Mouse (Mus musculus) B cell, adult 2 months (primary cell): ENCODE results near the gene Pnpt1.

Source experiments
- DNase-seq, 2 experiments: peaks; one replicate each; pipeline ENCODE4 v3.0.0; 2022

The Pnpt1 gene

GRCm38 (mm10) chr11:29130385-29131355, at the start of gene Pnpt1:
Gene Pnpt1, plus strand, starts transcription at chr11:29130744.
- DNase-seq = peak; percentile 87 to 88

- no peak for DNase-seq
These were observed 38.1 kb upstream of the Pnpt1 start for GRCm38 (mm10) chr11:29092403-29092802.

- DNase-seq = no peak
These were observed 31.6 kb upstream of the Pnpt1 start for GRCm38 (mm10) chr11:29098926-29099325.

- peak in 1 of 2 experiments; percentile 24 for DNase-seq
These were observed 621 bp upstream of the Pnpt1 start for GRCm38 (mm10) chr11:29129862-29130384.

DNA sequence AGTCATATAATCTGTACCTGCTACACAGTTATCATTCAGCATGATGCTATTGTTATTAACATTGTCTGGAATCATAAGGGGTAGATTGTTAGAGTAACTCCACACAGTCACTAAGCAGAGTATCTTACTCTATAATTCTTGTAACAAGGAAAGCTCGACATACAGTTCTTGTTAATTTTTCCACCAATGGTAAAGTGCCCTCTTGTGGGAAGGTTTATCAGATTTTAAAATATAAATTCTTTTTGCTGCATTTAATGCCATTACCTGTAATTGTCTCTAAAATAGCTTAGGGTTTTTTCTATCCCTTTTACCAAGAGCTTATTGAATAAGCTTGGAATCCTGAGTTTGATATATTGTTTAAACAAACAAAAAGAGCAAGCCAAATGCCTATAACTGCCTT, 10.1 kb downstream of the Pnpt1 start:
- DNase-seq = no peak

DNA sequence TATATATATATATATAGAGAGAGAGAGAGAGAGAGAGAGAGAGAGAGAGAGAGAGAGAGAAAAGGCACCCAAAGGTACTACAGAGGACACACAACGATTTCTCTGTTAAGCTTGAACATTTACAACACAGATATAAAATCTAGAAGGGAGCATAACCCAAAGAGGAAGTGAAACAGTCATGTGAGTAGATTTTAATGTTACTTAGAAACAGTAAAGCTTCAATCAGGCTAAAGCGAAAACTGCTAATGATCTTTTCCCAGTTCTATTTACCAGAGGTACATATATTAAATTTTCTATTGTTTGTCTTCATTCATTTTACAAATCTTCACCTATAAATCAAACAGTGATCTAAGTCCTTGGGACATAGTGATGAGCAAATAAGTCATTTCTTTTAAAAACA, 18.4 kb downstream of the Pnpt1 start:
- DNase-seq = peak in 1 of 2 experiments; percentile 1

GRCm38 (mm10) chr11:29163569-29163968, 33.0 kb downstream of the Pnpt1 start:
- DNase-seq = no peak

- peak; percentile 79 to 81 for DNase-seq
These were observed 41.4 kb downstream of the Pnpt1 start for GRCm38 (mm10) chr11:29171959-29172391.

GRCm38 (mm10) chr11:29172563-29173124, 42.1 kb downstream of the Pnpt1 start, which contains the start of gene Ppp4r3b:
Gene Ppp4r3b, plus strand, starts transcription at chr11:29172890.
- DNase-seq = peak; percentile 97 to 98

DNA sequence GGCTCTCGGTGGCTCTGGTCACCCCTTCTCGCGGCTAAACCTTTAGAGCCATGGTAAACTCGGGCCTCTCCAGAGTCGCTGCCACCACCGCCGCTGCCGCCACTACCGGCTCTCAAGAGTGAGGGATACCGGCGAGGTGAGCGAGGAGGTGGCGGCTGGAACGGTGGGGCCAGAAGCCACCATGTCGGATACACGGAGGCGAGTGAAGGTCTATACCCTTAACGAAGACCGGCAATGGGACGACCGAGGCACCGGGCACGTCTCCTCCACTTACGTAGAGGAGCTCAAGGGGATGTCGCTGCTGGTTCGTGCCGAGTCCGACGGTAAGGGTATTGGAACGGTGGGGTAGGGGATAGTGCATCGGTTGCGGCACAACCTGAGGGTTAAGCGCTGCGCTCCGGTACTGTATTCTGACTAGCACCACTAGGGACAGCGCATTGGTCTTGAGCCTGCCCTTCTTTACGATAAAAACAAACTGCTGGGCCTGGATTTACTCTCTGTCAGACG, 42.6 kb downstream of the Pnpt1 start:
- DNase-seq = peak; percentile 79 to 80

DNA sequence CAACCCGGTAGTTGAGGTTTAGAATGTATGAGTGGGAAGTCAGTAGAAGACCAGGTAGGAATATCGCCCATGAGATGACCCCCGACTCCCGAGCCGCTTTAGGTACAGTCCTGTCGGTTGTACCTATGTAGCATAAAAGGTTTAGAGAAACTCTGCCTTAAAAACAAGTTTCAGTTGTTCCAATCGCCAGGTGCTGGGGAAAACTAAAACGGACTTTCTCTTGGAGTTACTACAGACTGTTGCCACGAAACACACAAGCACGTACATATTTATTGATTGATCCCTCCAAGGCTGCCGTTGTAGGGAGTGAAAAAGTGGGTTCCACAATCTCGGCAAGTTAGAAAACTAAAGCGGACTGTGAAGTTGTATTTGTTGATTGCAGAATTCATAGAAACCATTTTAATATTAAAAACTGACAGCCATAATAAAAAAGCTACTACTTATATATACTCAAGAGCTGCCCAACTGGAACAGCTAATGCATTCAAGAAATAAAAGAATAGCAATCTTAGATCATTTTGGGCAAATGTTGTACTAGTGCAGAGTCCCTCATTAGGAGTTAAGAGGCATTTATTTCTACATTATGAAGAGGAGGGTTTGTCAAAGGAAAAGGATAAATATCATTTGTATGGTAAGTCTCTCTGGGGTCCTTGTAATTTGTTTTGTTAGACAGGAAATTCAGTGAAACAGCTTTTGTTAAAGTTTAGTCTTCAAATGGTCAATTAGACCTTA, 43.3 kb downstream of the Pnpt1 start:
- DNase-seq = peak in 1 of 2 experiments; percentile 16

DNA sequence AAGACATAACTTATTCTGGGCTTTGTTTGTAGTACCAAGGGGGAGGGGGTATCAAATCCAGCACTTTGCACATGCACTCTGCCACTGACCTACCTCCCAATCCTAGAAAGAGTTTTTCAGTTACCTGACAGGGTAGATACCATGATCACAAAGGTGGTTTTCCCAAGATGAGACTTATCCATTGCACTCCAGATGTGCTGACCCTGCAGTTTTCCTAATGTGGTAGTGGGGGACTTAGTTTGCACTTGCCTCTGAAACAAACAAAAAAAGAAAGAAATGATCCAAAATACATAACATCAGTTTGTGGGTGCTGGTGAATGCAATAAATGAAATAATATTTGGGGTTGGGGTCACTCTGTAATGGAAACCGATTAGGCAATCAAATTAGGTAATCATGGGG, 48.8 kb downstream of the Pnpt1 start:
- no peak for DNase-seq

GRCm38 (mm10) chr11:29180657-29181056, 50.1 kb downstream of the Pnpt1 start:
- no peak for DNase-seq

GRCm38 (mm10) chr11:29181751-29182150, 51.2 kb downstream of the Pnpt1 start:
- DNase-seq = no peak

DNA sequence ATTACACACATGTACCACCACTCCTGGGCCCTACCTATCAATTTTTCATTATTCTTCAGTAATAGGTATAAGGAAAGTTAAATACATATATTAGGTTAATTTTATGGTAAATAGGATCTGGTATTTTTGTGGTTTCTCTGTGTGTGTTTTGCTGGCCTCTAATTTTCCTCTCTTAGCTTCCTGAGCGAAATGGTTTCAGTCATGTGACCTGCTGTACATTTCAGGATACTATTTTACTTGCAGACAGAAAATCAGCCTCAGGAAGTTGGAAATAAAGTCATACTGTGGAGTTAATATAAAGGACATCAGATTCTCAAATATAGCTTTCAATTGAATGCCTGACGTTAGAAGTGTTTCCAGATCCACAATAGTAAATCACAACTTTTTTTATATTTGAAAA, 58.4 kb downstream of the Pnpt1 start:
- no peak for DNase-seq

- DNase-seq = no peak
These were observed 73.1 kb downstream of the Pnpt1 start for GRCm38 (mm10) chr11:29203653-29204052.

- no peak for DNase-seq
These were observed 79.2 kb downstream of the Pnpt1 start for GRCm38 (mm10) chr11:29209774-29210173.
